Mouse (Mus musculus) embryo, embryonic 11.5 days (tissue): ENCODE measurements at regions not wholly inside any gene's neighbourhood (a gene's known extent, or its start where the extent isn't known, plus 50 kb on each side); places are given as distances from the start of the nearest gene placed in this dataset.

Experiments
- DNase-seq: peaks from one replicate; pipeline ENCODE4 v3.0.0-alpha.2; 2012; ENCODE audit warnings: low read depth, low spot score

DNA sequence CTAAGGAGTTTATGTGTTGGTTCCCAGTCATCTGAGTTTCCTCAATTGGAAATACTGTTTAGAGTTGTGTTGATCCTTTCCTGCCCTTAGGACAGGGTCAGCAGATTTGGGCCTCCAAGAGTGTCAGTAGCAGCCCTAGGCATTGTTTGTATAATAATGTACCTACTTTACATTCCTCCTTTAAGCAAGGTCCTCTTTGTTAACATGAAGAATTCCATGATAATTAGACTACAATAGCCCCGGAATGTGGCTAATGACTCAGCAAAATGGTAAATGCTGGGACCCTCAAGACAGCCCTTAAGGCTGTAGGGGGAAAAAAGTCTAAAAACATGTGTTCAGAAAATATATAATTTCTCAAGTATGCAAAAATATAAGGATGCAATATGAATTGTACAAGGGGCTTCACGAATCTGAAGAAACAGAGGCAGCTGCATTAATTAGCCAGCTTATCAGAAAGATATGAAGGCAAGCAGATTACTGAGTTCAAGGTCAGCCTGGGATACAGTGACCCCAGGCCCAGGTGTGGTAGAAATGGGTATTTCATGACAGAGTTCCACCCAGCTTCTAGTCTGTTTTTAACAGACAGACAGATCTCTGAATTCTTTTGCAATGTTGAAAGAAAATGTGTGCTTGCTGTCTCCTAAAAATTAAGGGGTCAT is 80.1 kb upstream of the Ptprk start:
- no peak for DNase-seq

DNA sequence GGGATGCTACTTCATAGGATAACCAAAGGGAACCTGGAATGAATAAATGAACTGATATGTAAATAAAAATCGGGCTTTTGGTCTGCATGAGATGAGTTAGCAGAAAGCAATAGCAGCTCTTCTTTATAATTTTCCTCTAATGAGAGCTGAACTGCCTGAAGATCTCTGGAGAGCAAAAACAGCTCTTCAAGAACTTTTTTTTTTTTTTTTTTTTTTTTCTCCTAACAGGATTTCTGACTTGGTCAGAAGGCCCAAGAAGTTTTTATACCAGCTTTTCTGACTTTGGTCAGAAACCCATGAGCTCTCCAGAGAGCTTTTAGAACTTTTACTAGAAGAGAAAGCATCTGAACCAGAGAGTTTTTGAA is 79.6 kb upstream of the Ptprk start:
- DNase-seq, result no peak

DNA sequence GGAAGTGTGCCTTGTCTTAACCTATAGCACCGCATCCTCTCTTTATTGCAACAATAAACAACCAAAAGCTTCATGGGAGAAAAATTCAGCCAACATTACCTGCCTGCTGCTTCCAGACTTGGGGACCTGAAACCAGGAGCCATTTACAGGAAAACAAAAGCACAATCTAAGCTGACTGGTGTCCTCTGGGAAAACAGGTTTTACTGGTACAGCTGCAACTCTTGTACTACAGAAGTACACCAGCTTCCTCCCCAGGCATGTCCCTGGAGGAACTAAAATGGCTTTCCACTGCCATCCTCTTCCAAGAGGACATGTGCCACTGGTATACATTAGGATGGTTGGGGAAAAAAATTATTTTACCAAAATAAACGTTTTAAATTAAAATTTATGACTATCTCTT is 63.9 kb upstream of the Ptprk start:
- DNase-seq, result no peak

DNA sequence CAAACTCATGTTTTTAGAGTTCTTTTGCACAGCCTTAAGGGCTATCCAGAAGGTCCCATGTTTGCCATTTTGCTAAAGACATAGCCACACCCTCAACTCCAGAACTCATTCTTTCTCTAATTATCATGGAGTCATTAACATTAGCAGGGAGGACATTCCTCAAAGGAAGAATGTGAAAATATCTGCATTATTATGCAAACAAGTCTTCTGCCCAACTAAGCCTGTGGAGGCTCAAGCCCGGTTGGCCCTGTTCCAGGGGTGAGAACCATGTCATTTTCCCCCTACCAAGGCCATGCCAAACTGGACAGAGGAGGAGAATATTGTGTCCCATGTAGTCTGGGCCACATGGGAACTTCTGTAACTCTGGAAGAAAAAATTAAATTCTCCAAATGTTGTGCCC is 62.5 kb upstream of the Ptprk start:
- DNase-seq, result no peak

DNA sequence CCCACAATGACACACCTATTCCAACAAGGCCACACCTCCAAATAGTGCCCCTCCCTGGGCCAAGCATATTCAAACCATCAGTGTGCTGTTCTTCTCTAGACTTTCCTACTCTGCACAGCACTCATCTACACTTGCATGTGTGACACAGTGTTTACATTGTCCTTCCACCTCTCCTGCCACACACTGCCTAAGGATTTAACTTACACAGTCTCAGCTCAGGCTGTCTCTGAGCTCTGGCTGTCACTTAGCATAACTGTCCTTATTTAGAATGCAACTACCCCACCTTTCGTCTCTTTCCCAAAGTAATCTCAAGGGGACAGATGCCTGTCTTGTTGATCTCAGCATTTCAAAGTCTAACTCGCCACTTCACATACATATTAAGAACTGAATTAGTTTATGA is 61.2 kb upstream of the Ptprk start:
- DNase-seq, result no peak

DNA sequence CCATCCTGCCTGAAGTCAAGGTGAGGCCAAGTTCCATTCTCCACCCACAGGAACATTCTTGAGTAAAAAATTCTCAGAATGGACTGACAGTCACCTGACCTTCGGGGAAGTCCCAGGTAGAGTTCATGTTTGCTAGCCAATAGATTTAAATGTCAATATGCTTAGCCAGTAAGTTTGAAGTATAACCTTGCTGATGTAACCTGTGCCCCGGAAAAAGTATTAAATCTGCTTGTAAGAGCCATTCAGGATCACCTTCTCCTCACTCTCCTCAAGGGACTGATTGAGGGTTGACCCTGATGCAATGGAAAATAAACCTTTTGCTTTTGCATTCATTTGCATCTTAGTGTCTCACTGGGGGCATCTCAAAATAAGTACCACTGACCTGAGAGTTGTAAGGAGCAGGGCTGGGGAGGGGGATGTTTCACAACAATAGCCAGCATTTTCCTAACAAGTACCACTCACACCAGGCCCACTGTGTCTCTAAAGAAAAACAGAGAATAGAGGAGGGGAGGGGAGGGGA is 60.3 kb upstream of the Ptprk start:
- no peak for DNase-seq
